Mouse (Mus musculus) right cerebral cortex, adult 18-20 months (tissue): Measurements from ENCODE around the gene Tlr11.

Experiments
- DNase-seq: peaks from one replicate; pipeline ENCODE4 v3.0.0; 2022; ENCODE audit warnings: mixed read lengths

Gene Tlr11

GRCm38 (mm10) chr14:50357593-50357992 is at the start of gene Tlr11:
TSS of gene Tlr11 (plus strand) at chr14:50357914.
- no peak for DNase-seq

GRCm38 (mm10) chr14:50326661-50327060 is 31.1 kb upstream of the Tlr11 start, which contains the start of gene Olfr734:
TSS of gene Olfr734 (minus strand) at chr14:50326761.
- no peak for DNase-seq

GRCm38 (mm10) chr14:50348796-50349195 is 8.9 kb upstream of the Tlr11 start, which contains the start of gene Olfr735:
TSS of gene Olfr735 (minus strand) at chr14:50348872.
- no peak for DNase-seq

GRCm38 (mm10) chr14:50352438-50352837 is 5.3 kb upstream of the Tlr11 start:
- DNase-seq = no peak

DNA sequence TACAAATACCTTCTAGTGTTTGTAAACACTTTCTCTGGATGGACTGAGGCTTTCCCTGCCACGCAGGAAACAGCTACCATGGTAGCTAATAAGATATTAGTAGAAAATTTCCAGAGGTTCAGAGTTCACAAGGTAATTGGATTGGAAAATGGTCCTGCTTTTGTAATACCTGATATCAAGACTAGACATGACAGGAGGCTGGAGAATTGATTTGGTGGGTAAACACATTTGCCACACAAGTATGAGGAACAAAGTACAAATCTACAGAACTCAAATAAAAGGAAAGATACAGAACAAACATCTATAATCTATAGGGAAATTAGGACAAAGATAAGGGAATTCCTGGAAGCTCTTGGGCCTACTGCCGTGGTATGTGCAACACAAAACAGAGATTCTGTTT is 989 bp upstream of the Tlr11 start:
- no peak for DNase-seq

DNA sequence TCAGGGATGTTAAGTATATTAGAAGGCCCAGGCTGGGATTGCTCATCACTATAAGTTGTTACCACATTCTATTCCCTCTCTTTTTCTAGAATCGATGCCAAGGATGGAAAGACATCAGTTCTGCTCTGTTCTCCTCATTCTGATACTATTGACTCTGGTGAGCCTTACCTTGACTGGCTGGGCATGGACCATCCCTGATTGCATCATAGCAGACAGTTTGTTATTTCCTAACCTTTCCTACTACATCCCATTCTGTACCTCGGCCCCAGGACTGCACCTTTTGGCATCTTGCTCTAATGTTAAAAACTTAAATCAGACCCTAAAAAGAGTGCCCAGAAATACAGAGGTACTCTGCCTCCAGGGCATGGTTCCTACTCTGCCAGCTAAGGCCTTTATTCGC is 2.8 kb downstream of the Tlr11 start:
- no peak for DNase-seq

DNA sequence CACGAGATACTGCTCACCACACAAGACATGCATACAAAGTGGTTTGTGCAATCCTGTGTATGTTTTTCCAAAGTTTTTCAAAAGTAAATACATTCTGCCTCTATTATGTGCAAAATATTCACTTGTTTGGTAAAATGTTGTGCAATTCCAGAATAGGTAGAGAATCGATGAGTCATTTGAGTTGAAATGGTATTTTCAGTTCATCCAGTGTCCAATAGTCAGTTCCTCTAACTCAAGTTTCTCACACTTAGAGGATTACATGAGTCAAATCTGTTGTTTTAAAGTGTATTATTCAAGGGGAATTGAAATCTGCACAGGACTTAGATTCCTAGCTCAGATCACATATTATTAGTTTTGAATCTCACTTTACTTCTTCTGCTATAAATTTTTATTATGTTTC is 5.8 kb downstream of the Tlr11 start:
- no peak for DNase-seq

DNA sequence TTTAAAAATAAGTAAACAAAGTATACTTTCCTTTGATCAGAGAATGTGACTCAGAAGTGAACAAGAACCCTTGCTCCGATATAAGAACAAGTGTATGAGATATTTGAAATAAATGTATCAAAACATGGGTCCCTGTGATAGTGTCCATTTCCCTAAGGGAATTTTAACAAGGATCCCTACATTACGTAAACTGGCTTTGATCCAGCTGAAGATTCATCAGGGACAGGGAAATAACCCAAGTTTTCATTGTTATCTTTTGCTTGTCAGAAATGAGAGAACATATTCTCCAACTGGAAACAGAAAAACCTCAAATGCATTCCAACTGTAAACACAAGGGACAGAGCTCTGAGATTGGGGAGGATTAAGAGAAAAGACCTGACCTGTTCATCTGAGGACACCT is 23.1 kb downstream of the Tlr11 start, which contains the start of gene Olfr736:
Gene Olfr736, plus strand, starts transcription at position 301 of the 400 bp plus-strand sequence.
- no peak for DNase-seq

GRCm38 (mm10) chr14:50407268-50407667 is 49.6 kb downstream of the Tlr11 start, which contains the start of gene Olfr738:
TSS of gene Olfr738 (plus strand) at chr14:50407568.
- DNase-seq = no peak
